Mouse (Mus musculus): ENCODE data around the gene Sys1.

Gene Sys1

DNA sequence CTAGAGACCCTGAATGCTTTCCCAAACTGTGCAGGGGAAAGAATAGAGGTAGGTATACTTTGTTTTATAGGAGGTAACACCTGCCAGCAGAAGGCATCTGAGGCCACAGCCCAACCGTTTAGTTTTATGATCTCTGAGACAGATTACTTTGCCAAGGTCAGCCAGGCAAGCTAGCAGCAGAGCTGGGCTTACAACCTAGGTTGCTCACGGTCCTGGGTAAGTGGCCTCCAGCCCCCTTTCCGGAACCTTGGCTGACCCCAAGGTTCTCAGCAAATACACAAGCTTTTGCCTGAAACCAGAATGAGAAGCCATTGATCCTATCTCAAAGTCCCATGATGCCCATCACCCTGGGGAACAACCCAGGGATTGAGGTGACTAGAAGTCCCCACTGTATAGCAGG is 22.1 kb upstream of the Sys1 start:
- no peak for DNase-seq (ENCODE audit: low read depth, low spot score)

DNA sequence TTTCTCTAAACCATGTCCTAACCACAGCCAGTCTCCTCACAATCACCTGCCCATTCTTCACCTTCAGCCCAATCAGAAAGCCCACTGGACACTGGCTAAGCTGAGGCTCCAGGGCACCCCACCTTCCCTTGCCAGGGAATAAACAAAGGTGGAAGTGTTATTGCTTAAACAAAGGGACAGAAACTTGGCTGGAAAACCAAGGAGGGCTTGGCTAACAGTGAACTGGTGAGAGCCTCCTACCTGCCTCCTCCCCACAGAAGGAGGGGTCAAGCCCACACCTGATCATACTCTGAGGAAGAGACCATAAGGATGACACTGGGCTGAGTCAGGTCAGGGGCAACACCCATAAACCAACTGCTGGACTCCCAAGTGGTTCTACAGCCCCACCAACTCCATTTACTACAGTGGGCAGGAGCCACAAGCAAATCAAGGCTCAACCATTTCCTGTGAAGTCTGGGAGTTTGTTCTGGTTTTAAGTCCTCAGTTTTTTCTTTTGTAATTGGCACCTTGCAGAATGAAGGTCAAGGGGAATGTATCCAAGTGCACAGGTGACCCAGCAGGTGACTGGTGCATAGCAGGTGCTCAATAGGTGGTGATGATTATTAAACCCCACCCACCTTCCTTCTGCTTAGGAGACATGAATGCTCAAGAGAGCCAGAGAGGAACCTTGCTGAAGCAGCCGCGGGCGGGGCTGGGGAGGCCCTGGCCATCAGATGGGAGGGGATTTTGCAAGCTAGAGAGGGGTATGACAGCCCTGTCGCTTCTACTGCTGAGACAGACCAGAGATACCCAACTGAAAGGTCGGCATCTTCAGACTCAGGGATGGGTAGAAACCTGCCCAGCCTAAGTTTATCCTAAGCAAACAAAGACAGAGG is 21.3 kb upstream of the Sys1 start:
- no peak for DNase-seq (ENCODE audit: low read depth, low spot score)

DNA sequence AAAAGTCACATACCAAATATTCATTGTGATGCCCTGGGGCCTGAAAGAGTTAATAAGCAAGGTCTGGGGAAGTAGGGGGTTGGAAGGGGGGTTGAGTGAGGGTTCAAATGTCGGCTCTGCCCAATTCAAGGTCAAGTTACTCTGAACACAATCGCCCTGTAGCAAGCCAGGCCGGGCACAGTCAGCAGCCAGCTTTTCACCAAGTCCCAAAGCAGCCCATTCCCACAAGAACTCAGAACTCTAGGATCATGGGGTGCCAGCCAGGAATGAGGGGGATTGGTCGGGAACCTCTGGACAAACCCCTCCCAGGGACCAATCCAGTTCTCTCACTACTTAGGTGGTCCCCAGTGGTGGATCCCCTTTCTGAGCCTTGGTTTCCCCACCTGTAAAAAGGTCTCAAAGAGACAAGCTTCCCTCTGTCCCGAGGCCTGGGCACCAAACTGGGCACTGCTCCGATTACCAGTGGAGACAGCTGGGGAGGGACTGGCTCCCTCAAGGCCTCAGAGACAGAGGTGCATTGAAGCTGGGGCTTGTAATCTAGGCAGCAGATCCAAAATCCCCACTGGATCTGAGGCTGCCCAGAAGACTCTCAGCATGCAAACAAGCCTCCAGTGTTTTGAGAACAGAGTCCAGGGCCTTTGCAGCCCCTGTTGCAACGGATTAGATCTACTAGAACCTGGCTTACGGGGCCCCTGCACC is 20.4 kb upstream of the Sys1 start:
- no peak for DNase-seq (ENCODE audit: low read depth, low spot score)

DNA sequence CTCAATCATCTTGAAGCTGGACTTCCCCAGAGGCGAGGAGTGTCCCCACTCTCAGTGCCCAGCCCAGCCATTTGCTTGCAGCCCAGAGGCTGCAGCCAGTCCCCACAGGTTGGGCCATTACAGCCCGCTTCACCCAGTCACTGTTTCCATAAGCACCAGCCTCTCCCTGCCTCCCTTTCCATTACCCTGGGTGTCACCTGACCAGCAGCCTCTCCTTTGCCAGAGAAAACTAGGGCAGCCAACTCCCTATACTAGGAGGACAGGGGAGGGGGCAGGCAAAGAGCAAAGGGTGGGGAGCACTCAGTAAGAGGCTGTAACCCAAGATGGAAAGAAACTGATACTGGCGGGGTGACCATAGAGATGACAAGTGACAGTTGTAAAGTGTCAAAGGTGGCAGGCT is 19.8 kb upstream of the Sys1 start:
- DNase-seq (ENCODE audit: low read depth, low spot score) = no peak

DNA sequence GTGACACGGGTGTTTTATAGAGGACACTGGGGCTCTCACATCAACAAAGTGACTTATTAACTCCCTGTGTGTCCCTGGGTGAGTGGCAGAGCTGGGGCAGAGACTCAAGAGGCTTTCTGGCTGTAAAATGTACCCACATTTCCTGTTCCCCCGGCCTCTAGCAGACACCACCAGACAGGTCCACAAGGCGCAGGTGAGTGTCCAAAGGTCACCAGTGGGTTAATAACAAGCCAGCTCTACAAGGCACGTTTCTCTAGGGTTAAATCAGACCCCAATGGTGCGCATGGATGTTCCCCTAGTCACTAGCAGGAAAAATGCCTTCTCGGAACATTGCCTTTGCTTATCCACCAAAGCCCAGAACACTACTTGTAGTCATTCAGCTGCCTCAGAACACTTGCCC is 19.1 kb upstream of the Sys1 start:
- DNase-seq (ENCODE audit: low read depth, low spot score) = no peak

DNA sequence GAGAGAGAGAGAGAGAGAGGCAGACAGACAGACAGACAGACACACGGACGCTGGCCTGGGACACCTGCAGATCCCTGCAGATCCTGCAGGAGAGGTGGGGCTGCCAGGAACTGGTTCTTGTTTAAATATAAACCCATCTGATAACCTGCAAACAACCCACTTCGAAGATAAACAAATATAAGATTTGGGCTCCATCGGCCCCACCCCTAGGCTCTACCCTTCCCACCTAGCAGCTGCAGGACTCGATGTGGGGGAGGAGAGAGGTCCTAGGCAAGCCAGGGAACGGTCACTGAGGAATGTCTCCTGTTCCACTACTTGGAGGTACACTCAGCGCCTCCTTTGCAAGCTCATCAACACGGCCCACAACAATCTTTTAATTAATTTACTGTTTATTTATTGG is 18.5 kb upstream of the Sys1 start:
- no peak for DNase-seq (ENCODE audit: low read depth, low spot score)

DNA sequence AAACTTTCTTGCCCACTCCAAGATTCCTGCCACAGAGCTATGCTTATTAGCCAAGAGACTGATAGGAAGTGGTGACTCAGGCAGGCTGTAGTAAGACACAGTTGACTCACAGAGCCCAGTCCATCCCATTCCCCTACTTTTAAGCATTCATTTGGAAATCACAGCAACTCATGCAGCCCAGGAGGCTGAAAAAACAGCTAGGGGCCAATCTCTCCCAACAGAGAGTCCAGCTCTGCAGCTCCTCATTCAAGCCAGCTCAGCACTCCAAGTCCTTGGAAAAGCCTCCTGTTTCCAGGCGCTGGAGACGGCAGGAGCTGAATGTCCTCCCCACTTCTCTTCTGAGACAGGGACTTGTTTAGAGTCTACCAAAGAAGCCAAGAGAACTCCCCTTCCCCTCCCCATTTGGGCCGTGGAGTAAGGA is 17.8 kb upstream of the Sys1 start:
- DNase-seq (ENCODE audit: low read depth, low spot score) = no peak

DNA sequence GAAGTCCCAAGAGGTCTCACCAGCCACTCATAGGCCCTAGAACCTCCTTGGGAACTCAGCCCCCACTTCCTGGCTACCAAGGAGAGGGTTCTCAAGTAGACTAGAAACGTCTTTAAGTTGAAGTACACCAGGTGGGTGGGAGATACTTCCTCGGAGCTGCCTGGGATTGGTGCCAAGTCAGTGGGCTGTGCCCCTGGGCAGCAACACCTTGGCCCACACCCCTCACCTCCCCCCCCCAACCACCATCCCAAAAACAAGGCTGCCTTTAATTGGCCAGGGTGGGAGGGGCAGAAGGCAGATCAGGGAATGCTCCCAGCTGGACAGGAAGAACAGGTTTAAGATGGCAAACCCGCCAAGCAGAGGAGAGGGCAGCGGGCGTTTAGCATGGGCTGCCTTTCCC is 16.4 kb upstream of the Sys1 start:
- no peak for DNase-seq (ENCODE audit: low read depth, low spot score)

DNA sequence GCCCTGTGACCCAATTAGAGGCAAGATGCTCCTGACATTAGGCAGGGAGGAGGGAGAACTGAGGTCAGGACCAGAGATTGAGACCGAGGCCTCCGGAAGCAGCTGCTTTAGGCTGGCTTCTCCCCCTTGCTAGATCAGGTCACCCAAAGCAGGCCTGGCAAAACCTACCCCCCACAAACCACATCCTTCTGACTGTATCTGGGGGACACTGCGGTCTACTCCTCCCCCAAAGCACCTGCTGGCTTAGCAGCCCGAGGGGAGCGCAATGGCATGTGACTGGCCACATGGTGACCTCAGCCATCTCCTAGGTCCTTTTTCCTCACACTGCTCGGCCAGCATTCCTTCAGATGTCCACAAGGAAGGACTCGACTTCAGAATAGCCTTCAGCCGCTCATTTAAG is 15.6 kb upstream of the Sys1 start:
- DNase-seq (ENCODE audit: low read depth, low spot score) = no peak

DNA sequence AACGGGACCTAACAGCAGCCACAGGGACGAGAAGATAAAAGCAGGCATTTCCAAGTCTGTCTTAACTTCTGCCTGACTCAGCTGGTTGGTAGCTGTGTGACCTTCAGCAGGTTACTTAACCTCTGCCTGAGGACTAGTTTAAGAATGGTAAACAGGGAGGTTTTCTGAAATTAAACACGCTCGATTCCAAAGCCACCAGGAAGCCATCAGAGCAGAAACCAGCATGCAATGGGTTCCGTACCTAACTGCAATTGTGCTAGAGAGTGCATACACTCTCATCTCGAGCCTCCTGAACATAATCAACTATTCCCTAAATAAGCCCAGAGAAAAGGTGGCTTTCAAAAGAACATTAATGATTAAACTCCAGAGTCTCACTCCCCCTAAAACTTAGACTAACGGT is 15.0 kb upstream of the Sys1 start:
- no peak for DNase-seq (ENCODE audit: low read depth, low spot score)

DNA sequence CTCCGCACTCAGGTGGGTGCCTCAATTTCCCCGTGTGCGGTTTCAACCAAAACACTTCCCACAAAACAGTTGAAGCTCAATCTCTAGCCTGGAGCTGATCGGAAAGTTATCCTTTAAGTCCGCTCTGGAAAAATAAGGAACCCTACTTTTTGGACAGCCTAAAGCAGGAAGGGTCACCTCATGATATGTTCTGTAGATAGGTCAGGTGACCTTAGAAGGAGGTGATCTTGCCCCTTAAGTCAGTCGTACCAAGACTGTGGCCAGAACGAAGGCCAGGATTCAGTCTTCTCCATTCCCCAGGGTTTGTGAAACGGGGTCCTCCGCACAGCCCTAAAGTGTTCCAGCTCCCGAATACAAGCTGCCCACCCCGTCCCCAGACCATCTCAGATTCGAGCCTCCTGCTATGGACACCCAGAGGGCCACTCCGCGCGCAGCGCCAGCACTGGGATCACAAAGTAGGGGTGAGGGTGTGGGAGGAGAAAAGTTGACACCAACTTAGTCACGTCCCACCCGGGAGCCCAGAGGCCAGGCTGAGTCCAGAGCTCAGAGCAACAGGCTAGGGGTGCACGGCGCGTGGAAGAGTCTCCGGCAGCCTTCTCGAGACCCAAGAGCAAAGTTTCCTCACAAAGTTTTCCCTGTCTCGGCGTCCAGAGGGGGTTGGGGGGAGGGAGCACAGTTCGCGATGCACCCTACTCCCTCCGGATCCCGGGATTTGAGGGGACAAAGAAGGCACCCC is 14.3 kb upstream of the Sys1 start:
- DNase-seq (ENCODE audit: low read depth, low spot score) = no peak

DNA sequence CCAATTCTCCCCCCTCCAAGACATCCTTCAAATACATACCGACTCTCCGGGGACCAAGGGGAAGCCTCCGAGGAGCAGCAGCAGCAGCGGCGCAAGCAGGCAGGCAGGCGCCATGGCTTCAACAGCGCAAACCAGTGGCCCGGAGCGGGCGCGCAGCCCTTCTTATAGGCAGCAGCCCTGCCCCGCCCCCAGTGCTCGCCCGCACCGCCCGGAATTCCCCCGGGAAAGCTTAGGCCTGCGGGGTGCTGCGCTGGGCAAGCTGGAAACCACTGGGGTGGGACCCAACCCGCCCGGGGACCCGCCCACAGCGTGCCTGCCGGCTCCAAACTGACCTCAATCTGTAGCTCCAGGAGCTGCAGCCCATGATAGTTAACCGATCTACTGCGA is 13.7 kb upstream of the Sys1 start:
- peak; percentile 63 for DNase-seq (ENCODE audit: low read depth, low spot score)

DNA sequence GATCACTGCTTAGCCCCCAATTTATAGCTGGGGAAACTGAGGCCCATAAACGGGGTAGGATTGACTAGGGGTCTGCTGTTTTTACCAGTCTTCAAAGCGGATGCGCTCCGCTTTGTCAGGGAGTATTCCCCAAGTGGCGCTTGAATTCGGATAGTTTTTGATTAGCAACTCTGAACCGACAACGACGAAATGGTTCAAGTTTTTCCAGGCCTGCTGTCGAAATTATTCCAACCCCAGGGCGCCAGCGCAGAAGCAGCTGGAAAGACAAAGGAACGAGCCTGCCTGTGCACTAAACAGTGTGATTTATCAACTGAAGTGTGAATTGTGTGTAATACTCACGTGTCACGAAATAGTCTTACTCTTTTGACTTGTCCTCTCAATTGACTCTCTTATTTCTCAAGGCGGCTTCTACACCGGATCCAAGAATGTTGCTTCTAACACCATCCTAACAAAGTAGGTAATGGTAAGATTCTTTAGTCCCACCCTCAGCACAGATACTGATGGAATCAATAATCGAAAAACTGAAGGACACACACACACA is 13.2 kb upstream of the Sys1 start, which contains the start of gene Sdc4:
Gene Sdc4 (minus strand): TSS at position 428 of the 541 bp plus-strand sequence.
- no peak for DNase-seq (ENCODE audit: low read depth, low spot score)

DNA sequence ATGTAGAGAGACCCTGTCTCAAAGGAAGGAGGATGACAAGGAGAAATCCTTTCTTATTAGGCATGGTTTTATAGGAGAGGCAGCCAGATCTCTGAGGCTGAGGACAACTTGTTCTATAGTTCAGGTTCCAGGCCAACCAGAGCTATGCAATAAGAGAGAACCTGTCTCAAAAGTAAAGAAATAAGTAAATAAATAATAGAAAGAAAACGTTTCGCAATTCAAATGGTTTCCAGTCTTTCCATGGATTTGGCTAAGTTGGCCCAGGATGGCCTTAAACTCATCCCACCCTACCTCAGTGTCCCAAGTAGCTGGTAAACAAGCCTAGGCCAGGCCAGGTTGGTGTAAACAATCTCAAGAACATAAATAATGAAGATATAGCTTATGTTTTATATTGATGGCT is 12.1 kb upstream of the Sys1 start:
- no peak for DNase-seq (ENCODE audit: low read depth, low spot score)

DNA sequence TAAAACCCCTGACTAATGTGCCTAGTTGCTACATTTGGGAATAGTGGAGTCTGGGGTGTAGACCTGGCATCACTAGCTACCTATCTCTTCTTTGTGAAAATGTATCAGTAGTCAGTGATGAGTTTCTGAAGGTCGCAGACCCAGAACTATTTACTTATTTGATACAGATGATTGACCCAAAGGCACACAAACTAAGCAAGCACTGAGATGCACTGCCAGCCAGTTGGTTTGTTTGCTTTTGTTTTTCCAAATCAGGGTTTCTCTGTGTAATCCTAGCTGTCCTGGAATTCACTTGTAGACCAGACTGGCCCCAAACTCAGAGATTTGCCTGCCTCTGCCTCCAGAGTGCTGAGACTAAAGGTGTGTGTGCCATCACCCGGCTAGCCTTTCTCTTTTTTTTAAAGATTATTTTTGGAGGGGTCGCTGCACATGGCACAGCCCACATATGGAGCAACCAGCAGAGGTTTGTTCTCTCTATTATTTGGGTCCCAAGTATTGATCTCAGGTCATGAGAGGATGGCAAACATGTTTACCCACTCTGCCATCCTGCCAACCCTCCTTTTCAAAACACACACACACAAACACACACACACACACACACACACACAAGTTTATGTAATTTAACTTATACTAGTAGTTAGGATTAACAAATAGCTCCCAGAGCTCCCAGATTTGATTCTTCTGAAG is 11.2 kb upstream of the Sys1 start:
- no peak for DNase-seq (ENCODE audit: low read depth, low spot score)

DNA sequence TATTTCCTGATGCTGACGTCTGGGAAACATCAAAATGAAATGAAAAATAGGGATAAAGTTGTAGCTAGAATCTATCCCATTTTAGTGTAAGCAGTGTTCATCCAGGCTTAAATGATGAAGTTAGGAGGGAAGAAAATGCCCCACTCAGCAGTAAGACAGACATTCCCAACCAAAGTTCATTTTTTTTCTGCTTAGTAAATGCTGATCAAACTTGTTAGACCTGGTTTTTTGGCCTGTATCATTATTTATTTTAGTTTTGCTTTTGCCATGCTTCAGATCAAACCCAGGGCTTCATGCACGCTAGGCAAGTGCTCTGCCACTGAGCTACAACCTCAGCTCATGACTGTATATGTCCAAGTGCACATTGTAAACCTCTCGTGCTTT is 10.7 kb upstream of the Sys1 start:
- no peak for DNase-seq (ENCODE audit: low read depth, low spot score)

DNA sequence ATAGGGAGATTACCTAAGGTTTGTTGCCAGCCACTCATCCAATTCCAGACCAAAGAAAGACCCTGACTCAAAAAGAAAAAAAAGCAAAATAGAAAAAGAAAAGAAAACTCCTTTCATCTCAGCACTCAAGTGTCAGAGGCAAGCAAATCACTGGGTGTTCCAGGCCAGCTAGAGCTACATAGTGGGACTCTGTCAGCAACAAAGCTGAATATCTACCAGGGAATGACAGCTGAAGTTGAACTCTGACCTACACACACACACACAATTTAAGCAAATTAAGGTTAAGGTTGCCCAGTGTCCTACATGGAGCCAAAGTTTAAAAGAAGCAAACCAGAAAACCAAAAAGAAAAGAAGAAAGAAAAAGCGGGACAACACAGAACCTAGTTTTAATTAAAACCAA is 8.6 kb upstream of the Sys1 start:
- DNase-seq (ENCODE audit: low read depth, low spot score) = no peak

DNA sequence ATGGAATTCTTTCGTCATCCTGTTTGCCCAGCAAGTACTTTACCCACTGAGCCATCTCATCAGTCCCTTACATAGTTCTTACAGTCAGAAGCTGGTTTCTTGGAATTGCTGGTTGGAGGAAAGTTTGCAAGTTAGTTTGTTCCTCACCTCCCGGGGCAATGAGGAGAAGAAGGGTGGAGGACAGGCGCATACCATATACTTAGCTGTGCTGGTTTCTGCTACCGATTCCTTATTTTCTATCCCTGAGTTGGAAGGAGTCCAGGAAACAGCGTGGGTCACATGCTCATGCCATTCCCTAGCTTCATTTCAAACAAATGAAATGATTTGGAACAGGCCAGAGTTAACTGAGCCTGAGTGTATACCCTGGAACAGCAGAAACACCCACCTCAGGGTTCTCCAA is 7.8 kb upstream of the Sys1 start:
- no peak for DNase-seq (ENCODE audit: low read depth, low spot score)

DNA sequence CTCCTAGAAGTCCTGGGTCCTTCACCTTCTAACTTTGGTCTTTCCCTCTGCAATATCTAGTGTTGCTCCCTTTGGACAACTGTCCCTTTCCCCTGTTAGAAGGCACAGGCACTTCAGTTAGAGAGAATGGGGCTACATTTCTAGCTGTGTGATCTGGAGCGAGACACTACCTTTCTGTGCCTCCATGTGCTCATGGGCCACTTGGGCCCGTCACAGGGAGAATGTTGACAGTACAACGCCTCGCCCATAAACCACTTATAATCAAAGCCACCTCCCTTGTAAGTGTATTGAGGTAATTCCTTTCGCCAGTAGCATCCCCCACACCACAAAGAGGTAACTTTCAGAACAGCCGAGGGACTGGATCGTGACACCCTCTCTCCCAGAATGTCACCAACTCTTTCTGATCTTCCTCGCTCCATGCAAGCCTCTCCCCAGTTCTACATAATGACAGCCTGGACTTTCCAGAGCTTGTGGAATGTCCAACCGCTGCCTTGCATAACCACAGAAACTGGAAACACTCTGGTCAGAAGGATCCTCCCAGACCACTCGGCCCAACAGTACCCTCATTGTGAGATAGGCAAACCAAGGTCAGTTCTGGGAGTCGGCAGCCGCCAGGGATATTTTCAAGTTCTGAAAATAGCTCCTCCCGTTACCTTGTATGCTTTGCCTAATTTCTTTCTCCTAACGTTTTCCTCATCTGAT is 7.3 kb upstream of the Sys1 start:
- no peak for DNase-seq (ENCODE audit: low read depth, low spot score)

DNA sequence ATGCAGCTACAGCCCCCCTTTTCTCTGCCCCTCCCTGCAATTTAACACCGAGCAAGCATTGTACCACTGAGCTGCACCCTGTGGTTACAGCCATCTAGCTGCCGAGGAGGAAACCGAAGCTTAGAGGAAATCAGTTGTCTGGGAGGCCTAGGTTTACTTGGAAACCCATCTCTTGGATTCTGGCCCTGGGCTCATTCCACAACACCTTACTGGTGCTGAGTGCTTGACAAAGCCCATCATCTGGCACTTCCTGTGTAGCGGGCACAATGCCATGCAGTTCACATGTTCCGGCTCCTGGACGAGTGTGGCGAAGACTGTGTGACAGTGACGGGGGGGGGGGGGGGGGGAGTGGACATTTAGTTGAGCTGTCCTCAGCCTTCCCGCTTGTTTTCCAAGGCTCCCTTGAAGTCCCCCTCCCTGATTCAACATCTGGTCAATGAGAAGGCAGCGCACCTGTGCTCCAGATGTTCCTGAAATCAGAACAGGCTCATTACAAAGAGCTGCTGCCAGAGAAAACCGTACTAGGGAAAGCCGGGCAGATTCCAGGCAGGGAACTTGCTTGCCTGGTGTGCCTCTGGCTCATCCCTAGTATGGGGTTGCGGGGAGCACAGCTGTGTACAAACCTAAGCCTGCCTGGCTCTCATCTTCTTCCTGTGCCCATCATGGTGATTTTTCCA is 4.6 kb upstream of the Sys1 start:
- no peak for DNase-seq (ENCODE audit: low read depth, low spot score)

Data from retina, adult 2 months (tissue).